Mouse (Mus musculus): ENCODE measurements at regions not wholly inside any gene's neighbourhood (a gene's known extent, or its start where the extent isn't known, plus 50 kb on each side); places are given as distances from the start of the nearest gene placed in this dataset.

GRCm38 (mm10) chr3:115816328-115817160 is 71.1 kb upstream of the Dph5 start:
- DNase-seq: no peak

GRCm38 (mm10) chr3:115817771-115818170 is 69.9 kb upstream of the Dph5 start:
- no peak for DNase-seq

- no peak for DNase-seq
These were observed 68.9 kb upstream of the Dph5 start for GRCm38 (mm10) chr3:115818734-115819133.

- DNase-seq: no peak
These were observed 68.1 kb upstream of the Dph5 start for GRCm38 (mm10) chr3:115819401-115820138.

GRCm38 (mm10) chr3:115820139-115820481 is 67.5 kb upstream of the Dph5 start:
- DNase-seq: no peak

GRCm38 (mm10) chr3:115821627-115822026 is 66.0 kb upstream of the Dph5 start:
- no peak for DNase-seq

GRCm38 (mm10) chr3:115822491-115822890 is 65.1 kb upstream of the Dph5 start:
- DNase-seq: peak; percentile 36 to 75

GRCm38 (mm10) chr3:115823741-115824140 is 63.9 kb upstream of the Dph5 start:
- DNase-seq: no peak

GRCm38 (mm10) chr3:115824792-115825191 is 62.8 kb upstream of the Dph5 start:
- DNase-seq: peak in 1 of 2 experiments; percentile 36

- DNase-seq: no peak
These were observed 52.3 kb upstream of the Dph5 start for GRCm38 (mm10) chr3:115835381-115835780.

GRCm38 (mm10) chr3:115837617-115838216 is 49.9 kb upstream of the Dph5 start:
- DNase-seq: no peak

Measured in lung, postnatal 4 days (tissue).